Mouse (Mus musculus): ENCODE measurements around the gene St7. TPM values are rescaled to one million over a fixed set of nuclear protein-coding genes. Genes with fewer than 3 reads are reported as not detected.
A peak's percentile ranks its signal among the peaks of the same experiment; 100 is the strongest.

The St7 gene
- polyA plus RNA-seq, 1 experiment from 2014 or later = 24.5 TPM

DNA sequence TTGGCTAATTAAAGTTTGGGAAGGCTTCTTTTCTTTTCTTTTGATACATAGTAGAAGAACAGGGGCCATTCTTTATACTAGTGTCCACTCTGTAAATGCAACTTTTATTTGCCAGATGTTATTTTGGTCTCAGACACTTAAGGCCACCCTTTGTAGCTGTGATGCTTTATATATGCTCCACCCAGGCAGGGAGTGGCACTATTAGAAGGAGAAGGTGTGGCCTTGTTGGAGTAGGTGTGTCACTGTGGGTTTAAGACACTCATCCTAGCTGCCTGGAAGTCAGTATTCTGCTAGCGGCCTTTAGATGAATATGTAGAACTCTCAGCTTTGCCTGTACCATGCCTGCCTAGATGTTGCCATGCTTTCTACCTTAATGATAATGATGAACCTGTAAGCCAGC is 137.2 kb downstream of the St7 start:
- Histone ChIP-seq H3K9me3 (ENCODE audit: low read length) (no peaks in the 10 kb centered on the region), H3K4me3 (ENCODE audit: low read depth, low read length) (no peak overlapping the region), H3K4me1 (ENCODE audit: insufficient read depth, low read depth, low read length) (no peaks in the 10 kb centered on the region), H3K4me2 (replicated peaks; ENCODE audit: low read depth, low read length) (no peak overlapping the region), H3K27ac (ENCODE audit: low read length) (no peak overlapping the region), H3K27me3 (replicated peaks; ENCODE audit: insufficient read depth, low read length) (no peaks in the 10 kb centered on the region), H3K36me3 (ENCODE audit: insufficient read depth, low read length) (no peaks in the 10 kb centered on the region), H3K9ac (replicated peaks; ENCODE audit: low read depth) (no peak overlapping the region)
- ATAC-seq = no peak
- no peak for DNase-seq (ENCODE audit: low spot score)
- 96% methylated on average over 1 of the region's 1 CpGs for WGBS
- TF ChIP-seq CTCF (IDR thresholded peaks at IDR 0.05) (no peak), EP300 (IDR thresholded peaks at IDR 0.05) (no peak)

DNA sequence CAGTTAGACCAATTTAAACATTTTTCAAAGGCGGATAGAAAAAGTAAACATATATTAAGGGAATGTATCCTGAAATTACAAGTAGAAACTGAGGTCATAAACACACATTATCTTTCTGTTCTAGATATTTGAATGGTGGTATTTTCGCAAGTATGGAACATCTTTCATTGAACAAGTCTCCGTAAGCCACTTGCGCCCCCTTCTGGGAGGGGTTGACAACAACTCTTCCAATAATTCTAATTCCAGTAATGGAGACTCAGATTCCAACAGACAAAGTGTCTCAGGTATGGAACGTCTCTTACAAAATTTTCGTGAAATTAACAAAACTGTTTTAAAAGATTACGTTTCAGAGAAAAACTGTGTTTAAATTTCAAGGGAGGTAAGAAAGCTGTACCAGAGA is 141.8 kb downstream of the St7 start:
- Histone ChIP-seq H3K36me3 (ENCODE audit: insufficient read depth, low read length) (no peaks in the 10 kb centered on the region), H3K27me3 (replicated peaks; ENCODE audit: insufficient read depth, low read length) (no peaks in the 10 kb centered on the region), H3K9ac (replicated peaks; ENCODE audit: low read depth) (no peak overlapping the region), H3K27ac (ENCODE audit: low read length) (no peak overlapping the region), H3K9me3 (ENCODE audit: low read length) (no peaks in the 10 kb centered on the region), H3K4me1 (ENCODE audit: insufficient read depth, low read depth, low read length) (no peaks in the 10 kb centered on the region), H3K4me3 (ENCODE audit: low read depth, low read length) (no peak overlapping the region), H3K4me2 (replicated peaks; ENCODE audit: low read depth, low read length) (no peak overlapping the region)
- TF ChIP-seq EP300 (IDR thresholded peaks at IDR 0.05) (no peak), CTCF (IDR thresholded peaks at IDR 0.05) (peak; percentile 85)
- DNase-seq (ENCODE audit: low spot score) (peak; percentile 70), ATAC-seq (no peak)
- 31% methylated on average over 7 of the region's 7 CpGs for WGBS

DNA sequence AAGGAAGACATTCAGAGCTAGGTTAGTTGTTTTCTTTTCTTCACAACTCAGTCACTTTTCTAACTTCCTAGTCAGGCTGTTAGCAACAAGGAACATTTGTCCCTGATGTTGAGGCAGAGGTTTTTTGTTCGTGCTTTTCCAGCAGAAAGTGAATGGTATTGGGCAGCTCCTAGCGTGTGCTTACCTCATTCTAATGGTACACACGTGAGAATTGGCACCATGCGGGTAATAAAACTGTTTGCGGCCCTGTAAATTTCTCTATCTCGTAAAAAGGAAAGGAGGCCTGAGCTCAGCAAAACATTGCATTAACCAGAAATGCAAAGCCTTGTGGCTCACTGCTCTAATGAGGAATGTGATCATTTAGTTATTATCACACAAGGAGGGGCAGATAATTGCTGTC is 143.0 kb downstream of the St7 start:
- Histone ChIP-seq H3K27me3 (replicated peaks; ENCODE audit: insufficient read depth, low read length) (no peaks in the 10 kb centered on the region), H3K4me2 (replicated peaks; ENCODE audit: low read depth, low read length) (no peak overlapping the region), H3K36me3 (ENCODE audit: insufficient read depth, low read length) (no peaks in the 10 kb centered on the region), H3K9ac (replicated peaks; ENCODE audit: low read depth) (no peak overlapping the region), H3K27ac (ENCODE audit: low read length) (no peak overlapping the region), H3K4me3 (ENCODE audit: low read depth, low read length) (no peak overlapping the region), H3K9me3 (ENCODE audit: low read length) (no peaks in the 10 kb centered on the region), H3K4me1 (ENCODE audit: insufficient read depth, low read depth, low read length) (no peaks in the 10 kb centered on the region)
- no peak for ATAC-seq
- DNase-seq (ENCODE audit: low spot score) = no peak
- WGBS = 88% methylated on average over 6 of the region's 6 CpGs
- no peak for TF ChIP-seq EP300 (IDR thresholded peaks at IDR 0.05)
- TF ChIP-seq CTCF (IDR thresholded peaks at IDR 0.05) = no peak

GRCm38 (mm10) chr6:17837676-17838075 is 144.9 kb downstream of the St7 start:
- DNase-seq (ENCODE audit: low spot score) (peak; percentile 79), ATAC-seq (peak; percentile 62)
- Histone ChIP-seq H3K27ac (ENCODE audit: low read length) (no peak overlapping the region), H3K9ac (replicated peaks; ENCODE audit: low read depth) (no peak overlapping the region), H3K4me2 (replicated peaks; ENCODE audit: low read depth, low read length) (no peak overlapping the region), H3K36me3 (ENCODE audit: insufficient read depth, low read length) (no peaks in the 10 kb centered on the region), H3K9me3 (ENCODE audit: low read length) (no peaks in the 10 kb centered on the region), H3K4me3 (ENCODE audit: low read depth, low read length) (no peak overlapping the region), H3K27me3 (replicated peaks; ENCODE audit: insufficient read depth, low read length) (no peaks in the 10 kb centered on the region), H3K4me1 (ENCODE audit: insufficient read depth, low read depth, low read length) (no peaks in the 10 kb centered on the region)
- TF ChIP-seq CTCF (IDR thresholded peaks at IDR 0.05) (no peak), EP300 (IDR thresholded peaks at IDR 0.05) (peak; percentile 46)
- 54% methylated on average over 1 of the region's 1 CpGs for WGBS

- TF ChIP-seq EP300 (IDR thresholded peaks at IDR 0.05) (no peak), CTCF (IDR thresholded peaks at IDR 0.05) (no peak)
- 88% methylated on average over 26 of the region's 29 CpGs for WGBS
- Histone ChIP-seq H3K27me3 (replicated peaks; ENCODE audit: insufficient read depth, low read length) (no peaks in the 10 kb centered on the region), H3K4me1 (ENCODE audit: insufficient read depth, low read depth, low read length) (no peaks in the 10 kb centered on the region), H3K4me2 (replicated peaks; ENCODE audit: low read depth, low read length) (no peak overlapping the region), H3K9ac (replicated peaks; ENCODE audit: low read depth) (no peak overlapping the region), H3K36me3 (ENCODE audit: insufficient read depth, low read length) (no peaks in the 10 kb centered on the region), H3K4me3 (ENCODE audit: low read depth, low read length) (no peak overlapping the region), H3K9me3 (ENCODE audit: low read length) (no peaks in the 10 kb centered on the region), H3K27ac (ENCODE audit: low read length) (no peak overlapping the region)
- no peak for ATAC-seq
- DNase-seq (ENCODE audit: low spot score) = no peak
These were observed 147.7 kb downstream of the St7 start for GRCm38 (mm10) chr6:17840431-17840830.

DNA sequence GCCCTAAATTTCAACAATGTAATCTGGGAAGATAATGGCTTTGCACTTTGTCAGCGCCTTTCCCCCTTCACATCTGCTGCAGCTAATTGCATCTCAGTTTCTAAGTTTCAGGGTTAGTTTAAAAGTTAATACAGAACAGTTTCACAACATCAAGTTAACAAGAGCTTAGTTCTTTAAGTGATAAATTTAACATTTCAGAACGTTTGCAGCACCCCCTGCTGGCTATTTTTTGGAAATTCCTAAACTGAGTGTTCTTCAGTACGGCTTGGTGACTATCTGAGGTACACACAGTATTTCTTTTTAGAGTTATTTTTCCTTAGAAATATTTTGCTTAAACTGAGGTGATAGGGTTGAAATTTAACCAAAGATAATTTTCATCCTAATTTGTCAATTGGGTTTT is 150.0 kb downstream of the St7 start:
- H3K4me3 ChIP-seq (ENCODE audit: low read depth, low read length) = no peak overlapping the region
- DNase-seq (ENCODE audit: low spot score) (peak; percentile 72), ATAC-seq (no peak)
- no peaks in the 10 kb centered on the region for H3K27me3 ChIP-seq (replicated peaks; ENCODE audit: insufficient read depth, low read length)
- no peak overlapping the region for H3K4me2 ChIP-seq (replicated peaks; ENCODE audit: low read depth, low read length)
- 31% methylated on average over 3 of the region's 3 CpGs for WGBS
- H3K4me1 ChIP-seq (ENCODE audit: insufficient read depth, low read depth, low read length) = no peaks in the 10 kb centered on the region
- H3K9me3 ChIP-seq (ENCODE audit: low read length) = no peaks in the 10 kb centered on the region
- H3K27ac ChIP-seq (ENCODE audit: low read length) = no peak overlapping the region
- no peaks in the 10 kb centered on the region for H3K36me3 ChIP-seq (ENCODE audit: insufficient read depth, low read length)
- TF ChIP-seq CTCF (IDR thresholded peaks at IDR 0.05) (peak; percentile 66), EP300 (IDR thresholded peaks at IDR 0.05) (no peak)
- H3K9ac ChIP-seq (replicated peaks; ENCODE audit: low read depth) = no peak overlapping the region

DNA sequence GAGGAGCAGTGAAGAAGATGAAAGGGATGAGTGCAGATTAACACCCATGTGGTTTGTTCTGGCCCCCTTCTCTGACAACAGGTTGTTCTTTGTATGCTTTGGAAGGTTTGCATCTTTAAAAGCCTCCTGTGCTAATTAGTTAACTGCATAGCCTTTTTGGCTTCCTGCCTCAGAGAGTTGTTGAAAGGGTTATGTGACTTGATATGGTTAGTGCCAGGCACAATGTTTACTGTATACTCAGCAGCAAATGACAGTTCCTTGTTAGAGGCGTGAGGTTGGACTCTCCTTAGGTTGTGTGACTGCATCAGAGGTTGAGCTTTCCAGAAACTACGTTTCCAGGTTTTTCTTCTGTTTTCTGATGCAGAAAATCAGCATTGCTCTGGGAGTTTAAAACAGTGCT is 158.6 kb downstream of the St7 start:
- Histone ChIP-seq H3K36me3 (ENCODE audit: insufficient read depth, low read length) (no peaks in the 10 kb centered on the region), H3K9ac (replicated peaks; ENCODE audit: low read depth) (no peak overlapping the region), H3K9me3 (ENCODE audit: low read length) (no peaks in the 10 kb centered on the region), H3K27ac (ENCODE audit: low read length) (no peak overlapping the region), H3K4me3 (ENCODE audit: low read depth, low read length) (no peak overlapping the region), H3K4me1 (ENCODE audit: insufficient read depth, low read depth, low read length) (no peaks in the 10 kb centered on the region), H3K27me3 (replicated peaks; ENCODE audit: insufficient read depth, low read length) (no peaks in the 10 kb centered on the region), H3K4me2 (replicated peaks; ENCODE audit: low read depth, low read length) (no peak overlapping the region)
- WGBS = 60% methylated on average over 2 of the region's 2 CpGs
- no peak for DNase-seq (ENCODE audit: low spot score)
- TF ChIP-seq EP300 (IDR thresholded peaks at IDR 0.05) (no peak), CTCF (IDR thresholded peaks at IDR 0.05) (no peak)
- ATAC-seq = no peak

Measured in lung, postnatal 0 days (tissue).